Mouse (Mus musculus): ENCODE data around the gene 4931422A03Rik.

DNA sequence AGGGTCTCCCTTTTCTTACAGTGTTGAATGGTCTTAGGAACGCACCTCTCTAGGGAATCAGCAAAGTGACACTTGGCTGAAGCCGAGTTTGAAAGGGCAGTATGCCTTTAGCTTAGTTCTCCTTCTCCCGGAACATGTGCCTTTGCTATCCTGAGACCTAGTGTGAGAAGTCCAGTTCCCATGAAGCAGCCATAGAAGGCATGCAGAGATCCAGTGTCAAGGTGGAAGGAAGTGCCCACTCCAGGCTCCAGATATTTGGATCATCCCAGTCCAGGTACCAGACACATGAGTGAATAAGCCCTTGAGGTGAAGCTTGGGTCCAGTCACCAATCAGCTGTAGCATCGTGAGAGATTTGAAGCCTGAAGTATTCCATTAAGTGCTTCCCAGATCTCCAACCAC lies 30.8 kb upstream of the 4931422A03Rik start:
- TF ChIP-seq CTCF (IDR thresholded peaks at IDR 0.05; ENCODE audit: low read depth, low read length) (no peak), POLR2A (IDR thresholded peaks at IDR 0.05; ENCODE audit: extremely low read depth, insufficient read depth, low read length) (no peak)
